Mouse (Mus musculus) cortical plate, adult 2 months (tissue): ENCODE measurements at regions not wholly inside any gene's neighbourhood (a gene's known extent, or its start where the extent isn't known, plus 50 kb on each side); places are given as distances from the start of the nearest gene placed in this dataset.

ENCODE experiments used
- CTCF ChIP-seq: fragments of 200-500 bp; IDR thresholded peaks from 2 replicates; pipeline ENCODE4 v1.5.1; 2011; ENCODE audit warnings: mild to moderate bottlenecking, control low read depth, low read length; ENCODE audit not compliant: insufficient read depth; ENCODE audit errors: extremely low read depth
- POLR2A ChIP-seq: fragments of 200-500 bp; IDR thresholded peaks from 2 replicates; pipeline ENCODE4 v1.6.1; 2011; ENCODE audit warnings: mild to moderate bottlenecking, low read length, control low read depth; ENCODE audit not compliant: insufficient read depth; ENCODE audit errors: extremely low read depth

GRCm38 (mm10) chr2:148156122-148156521, 109.4 kb upstream of the Foxa2 start:
- TF ChIP-seq CTCF: no peak
- no peak for TF ChIP-seq POLR2A
